Mouse (Mus musculus) neutrophil, adult 5-6 weeks (primary cell): ENCODE results near the gene Gm15557. TPM values are rescaled to one million over a fixed set of nuclear protein-coding genes. Genes with fewer than 3 reads are reported as not detected.
"Not testable (repeated sequence)": the region's sequence is repeated elsewhere in the genome, so short reads cannot be mapped to it uniquely, and the experiment has no call there.

Source experiments
- ATAC-seq: fragments of 151-379, 151-347 bp; 2 replicates; pipeline ENCODE4 v1.8.0; 2017; ENCODE audit warnings: mild to moderate bottlenecking, moderate TSS enrichment; ENCODE audit not compliant: insufficient number of reproducible peaks, poor library complexity, low FRiP score, severe bottlenecking; ENCODE audit errors: extremely low read depth
- total RNA-seq: library from RNA; stranded (forward); fragments of 200-1000 nt; gene quantifications from 2 replicates; pipeline ENCODE4 v1.2.3, GENCODE M21; 2017

The Gm15557 gene
- not detected in 2 replicates for total RNA-seq

DNA sequence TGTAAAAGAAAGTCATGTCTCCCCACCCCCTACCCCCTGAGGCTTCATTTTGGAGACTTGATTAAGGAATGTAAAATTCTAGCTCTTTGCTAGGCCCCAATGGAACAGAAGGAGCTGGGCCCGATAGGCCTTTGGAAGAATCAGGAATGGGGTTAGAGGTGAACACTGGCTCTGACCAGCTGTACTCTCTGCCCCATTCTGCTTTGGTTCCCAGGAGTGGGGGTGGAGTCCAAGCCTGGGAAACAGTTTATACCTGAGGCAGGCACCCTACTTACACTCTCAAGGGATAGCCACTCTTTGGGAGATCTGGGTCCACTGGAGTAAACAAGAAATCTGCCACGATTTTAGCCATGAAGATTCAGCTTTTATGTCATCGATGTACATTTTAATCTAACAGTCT lies at the start of gene Gm15557:
Gene Gm15557, plus strand, starts transcription at position 48 of the 400 bp plus-strand sequence.
- ATAC-seq: no peak

DNA sequence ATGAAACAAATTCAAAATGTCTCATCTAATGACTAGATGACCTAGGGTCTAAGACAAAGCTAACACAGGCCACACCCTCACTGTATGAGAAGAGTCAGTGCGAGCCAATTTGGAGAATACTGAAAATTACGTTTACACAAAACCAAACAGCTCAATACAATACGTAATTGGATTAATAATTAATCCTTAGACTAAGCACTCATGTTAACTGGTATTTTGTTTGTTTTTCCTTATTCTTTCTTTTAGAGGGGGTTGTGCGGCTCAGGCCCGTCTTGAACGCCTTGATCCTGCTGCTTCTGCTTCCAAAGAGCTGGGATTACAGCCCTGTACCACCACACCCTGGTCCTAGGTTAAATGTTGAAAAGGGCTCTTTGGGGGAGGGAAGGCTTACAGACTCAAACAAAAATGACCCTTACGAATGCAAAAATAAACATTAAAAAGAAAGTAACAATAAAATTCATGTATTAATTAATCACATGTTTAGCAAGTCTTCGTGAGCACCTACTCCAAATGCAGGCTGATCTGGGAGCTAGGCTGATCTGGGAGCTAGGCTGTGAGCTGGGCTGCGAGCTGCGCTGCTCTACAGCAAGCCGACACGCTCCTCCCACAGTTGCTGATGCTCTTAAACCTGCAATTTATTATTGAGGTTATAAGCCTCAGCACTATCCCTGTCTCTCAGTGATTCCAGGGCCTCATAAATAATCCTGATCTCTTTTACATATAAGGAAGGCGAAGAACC lies 46.1 kb upstream of the Gm15557 start:
- ATAC-seq: no peak

DNA sequence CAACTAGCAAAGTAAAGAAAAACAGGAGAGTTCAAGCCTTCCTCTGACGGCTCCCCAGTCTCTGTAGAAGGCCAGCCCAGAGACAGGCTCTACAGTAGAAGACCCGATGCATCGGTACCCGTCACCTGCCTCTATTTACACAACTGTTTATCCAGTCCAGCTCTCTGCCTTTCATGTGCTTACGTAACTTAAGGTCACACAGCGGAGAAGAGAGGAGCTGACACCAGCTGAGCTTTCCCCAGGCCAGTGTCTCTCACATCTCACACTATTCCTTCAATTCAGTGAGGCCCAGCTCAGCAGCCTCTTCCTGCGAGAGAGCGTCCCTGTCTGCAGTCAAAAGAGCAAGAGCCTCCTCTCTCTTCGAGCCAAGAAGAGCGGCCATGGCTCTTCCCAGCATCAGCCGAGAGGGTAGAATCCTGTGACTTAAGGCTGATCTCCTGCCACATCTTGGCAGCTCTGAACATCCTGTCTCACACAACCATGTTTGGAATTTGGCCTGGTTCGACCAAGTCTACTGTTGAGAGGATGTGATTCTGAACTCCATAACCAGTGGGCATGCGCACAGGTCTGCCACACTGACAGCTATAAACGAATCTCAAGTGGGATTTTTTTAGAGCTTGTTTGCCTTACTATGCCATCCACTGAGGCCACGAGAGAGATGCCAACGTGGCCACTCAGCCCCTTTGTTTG lies 45.3 kb upstream of the Gm15557 start:
- ATAC-seq: no peak

DNA sequence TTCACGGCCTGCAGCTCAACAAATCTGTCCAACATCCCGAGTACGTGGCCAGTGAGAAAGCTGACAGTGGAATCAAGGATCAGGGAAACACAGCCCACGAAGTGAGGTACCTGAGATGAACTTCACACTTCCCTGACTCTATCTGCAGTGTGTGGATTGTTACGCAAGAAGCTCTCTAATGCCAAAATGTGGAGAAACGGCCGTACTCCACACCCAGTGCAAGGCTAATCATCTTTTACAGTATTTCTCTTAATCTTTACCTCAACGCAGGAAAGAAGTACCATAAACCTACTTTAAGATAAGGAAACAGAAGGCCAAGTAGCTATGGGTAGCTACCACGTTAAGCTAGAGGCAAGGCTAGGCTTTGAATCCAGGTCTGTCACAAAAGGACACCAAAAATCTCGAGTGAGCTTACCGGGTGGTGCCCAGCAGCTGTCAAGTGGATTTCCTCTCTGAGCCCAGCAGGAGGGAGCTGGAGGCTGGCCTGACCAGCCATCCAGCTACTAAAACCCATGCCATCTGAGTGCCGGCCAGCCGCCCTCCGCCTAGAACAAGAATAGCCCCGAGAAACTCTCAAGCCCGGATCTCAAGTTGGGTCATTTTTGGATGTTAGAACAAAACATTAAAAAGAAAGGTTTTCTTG lies 37.4 kb upstream of the Gm15557 start:
- no peak for ATAC-seq

DNA sequence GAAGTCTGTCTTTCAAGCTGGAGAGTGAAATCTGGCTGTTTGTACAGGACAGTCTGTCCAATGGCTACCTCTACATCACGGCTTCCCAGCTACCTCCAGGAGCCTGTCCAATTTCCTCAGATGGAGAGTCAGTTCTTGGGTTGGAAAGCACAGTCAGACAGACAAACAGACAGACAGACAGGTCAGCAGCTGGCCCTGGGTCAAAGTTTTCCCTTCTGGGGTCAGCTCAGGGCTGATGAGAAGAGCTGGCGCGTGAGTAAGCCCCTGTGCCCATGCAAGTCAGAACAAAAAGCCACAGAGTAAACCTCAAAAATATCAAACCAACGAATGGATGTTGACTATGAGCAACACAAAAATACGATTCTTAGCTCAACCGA lies 36.9 kb upstream of the Gm15557 start:
- ATAC-seq: no peak

DNA sequence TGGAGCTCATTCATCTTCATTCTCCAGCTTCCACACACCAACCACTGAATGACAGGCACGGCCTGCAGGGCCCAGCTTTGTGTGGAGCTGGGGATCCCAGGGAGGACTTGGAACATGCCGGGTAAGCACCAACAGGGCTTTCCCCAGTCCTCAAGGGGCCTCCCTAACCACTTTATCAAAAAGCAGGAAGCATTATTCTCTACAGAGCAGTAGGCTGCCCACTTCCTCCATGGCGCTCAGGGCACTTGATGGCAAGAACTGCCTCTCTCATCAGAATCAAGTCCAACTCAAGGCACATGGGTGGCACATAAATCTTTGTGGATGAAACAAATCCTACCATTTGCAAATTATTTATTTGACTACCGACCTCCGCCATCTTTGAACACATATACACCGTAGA lies 25.8 kb upstream of the Gm15557 start:
- ATAC-seq: no peak

DNA sequence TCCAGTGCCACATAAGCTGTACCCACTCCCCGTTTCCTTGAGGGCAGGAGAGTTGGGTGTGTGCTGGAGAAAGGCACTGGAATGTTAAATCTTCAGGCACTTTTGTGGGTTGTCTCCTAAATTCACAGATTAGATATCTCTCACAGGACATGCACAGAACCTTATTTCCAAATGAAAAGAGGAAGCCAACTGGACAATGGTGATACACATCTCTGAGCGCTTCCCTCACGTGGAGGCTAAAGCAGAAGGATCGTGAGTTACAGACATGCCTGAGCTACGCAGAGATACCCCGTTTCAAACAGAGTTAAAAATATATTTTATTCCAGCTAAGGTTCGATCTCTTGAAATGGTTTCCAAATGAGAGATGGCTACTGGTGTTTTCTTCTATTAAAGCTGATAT lies 17.4 kb upstream of the Gm15557 start:
- ATAC-seq: no peak

DNA sequence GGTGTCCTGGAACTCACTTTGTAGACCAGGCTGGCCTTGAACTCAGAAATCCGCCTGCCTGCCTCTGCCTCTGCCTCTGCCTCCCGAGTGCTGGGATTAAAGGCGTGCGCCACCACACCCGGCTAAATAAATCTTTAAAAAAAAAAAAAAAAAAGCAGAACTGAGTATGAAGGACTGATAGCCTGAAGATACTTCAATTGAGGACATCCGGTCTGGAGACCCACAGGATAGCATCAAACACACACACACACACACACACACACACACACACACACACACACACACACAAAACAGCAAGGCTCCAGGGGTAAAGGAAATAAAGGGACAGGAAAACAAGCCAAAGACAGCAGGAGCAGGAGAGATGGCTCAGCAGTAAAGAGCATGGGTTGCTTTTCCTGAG lies 15.3 kb upstream of the Gm15557 start:
- not testable (repeated sequence) for ATAC-seq

DNA sequence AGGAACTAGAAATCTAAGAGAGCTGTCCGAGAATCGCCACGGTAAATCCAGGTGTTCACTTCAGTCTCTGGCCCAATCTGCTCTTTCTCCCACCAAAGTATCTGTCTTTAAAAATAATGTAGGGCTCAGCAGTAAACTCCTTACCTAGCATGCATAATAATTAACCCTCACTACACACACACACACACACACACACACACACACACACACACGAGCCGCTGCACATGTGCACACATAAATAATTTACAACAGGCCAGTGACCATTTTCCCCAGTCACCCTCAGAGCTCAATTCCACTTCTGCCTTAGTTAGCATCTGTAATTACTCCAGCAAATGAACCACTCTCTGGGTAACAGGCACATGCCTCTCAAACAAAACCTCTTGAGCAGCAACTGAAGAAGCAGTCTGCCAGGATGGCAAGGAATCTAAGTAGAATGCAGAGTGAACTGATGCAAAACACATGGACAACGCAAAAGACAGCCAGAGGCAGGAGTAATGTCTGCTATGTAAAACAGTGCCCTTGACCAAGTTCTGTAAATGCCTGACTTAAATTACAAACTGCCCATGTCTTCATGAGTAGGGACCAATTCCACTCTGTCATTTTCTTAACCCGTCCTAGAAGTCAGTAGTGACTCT lies 11.7 kb upstream of the Gm15557 start:
- ATAC-seq: no peak

DNA sequence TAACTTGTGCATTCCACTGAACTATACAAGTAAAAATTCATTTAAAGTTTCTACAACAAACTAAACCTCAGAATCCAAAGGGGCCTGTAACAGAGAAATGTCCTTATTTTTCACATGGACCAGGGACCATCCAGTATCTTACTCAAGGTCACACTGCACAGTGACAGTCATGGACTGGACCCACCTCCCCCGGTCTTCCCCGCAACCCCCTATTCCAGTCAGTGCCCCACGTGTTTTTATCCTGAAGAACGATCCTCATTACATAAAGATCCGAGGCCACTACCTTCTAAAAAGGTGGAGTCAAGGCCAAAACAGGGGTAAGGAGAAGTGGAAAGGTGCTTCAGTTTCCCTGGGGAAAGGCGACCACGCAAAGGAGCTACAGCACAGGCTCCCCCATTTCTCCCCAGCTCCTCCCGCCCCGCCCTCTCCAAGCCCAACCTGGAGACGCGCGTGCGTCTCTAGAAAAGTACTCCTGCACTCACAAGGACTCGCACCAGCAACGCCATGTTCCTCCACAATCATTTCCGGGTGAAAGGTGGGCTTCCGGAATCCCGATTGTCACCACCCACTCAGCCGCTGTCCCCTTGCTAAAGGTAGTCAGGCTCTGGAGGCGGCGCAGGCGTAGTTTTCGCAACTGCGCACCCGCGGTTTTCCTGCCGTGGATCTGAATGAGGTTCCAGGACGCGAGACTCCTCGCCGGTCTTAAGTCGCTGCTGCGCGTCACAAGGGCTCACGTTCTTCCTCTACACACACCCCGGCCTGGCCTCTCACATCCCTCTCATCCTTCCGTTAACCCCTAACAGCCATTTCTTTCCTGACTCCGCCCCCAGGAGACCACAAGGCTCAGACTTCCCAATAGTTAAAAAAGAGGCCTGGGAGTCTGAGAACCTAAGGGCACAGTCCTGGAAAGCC lies 10.7 kb upstream of the Gm15557 start, which contains the start of gene Uqcc1:
Gene Uqcc1, minus strand, starts transcription at position 780 of the 912 bp plus-strand sequence.
- peak; percentile 98 for ATAC-seq

DNA sequence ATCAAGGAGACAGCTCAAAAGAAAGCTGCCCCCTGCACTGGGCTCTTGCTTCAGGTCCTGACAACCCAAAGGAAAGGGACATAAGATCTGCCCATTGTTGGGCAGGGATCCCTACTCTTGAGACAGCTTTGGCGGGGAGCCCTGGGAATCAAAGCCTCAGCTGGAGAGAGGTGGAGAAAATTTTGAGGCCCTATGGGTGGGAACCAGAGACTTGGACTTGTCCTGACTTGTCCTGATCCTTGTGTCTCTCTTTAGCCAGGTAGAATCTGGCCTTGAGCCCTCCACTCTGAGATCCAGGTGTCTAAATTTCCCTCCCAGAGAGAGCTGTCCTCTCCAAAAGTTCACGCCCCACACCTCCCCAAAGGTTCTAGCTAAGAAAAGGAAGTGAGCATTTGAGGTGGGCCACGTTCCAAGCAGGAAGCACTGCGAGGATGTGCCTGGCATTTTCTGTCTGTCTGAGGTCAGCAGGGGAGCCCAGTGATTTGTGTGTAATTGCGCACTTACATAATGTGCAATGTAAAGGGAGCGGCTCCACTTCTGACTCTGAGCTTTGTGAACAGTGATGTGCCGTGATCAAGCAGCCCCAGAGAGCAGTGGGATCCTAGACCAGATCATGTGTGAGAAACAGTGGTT lies 515 bp upstream of the Gm15557 start:
- ATAC-seq: no peak

DNA sequence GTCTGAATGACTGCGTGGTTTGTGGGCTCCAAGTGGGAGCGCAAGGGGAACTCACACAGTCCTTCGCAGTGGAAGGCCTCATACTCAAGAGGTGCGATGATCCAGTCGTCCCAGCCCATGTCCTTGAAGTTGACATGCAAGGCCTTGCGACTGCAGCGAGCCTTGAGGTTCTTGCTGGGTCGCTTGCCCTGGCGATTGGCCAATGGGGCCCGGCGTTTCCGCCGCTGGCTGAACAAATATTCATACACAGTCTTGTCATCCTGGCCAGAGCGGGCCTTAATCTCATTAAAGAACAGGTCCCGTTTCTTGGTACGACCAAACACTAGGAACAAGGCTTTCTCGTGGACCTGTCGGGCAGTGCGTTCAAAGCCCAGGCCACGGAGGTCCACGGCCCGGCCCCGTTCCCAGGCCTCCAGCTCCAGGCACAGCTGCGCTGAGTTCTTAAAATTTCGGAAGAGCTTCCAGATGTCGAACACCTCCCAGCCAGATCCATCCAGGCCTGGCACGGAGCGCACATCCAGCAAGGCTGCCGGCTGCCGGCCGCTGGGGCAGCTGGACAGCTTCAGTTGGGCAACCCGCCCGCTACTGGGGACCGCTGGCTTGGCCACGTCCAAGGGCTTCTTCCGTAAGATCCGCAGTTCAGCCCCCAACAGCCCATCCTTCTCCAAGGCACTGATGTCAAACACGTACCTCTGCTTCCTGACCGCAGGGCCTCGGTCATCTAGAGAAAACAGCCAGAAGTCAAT lies 1.3 kb downstream of the Gm15557 start:
- no peak for ATAC-seq

DNA sequence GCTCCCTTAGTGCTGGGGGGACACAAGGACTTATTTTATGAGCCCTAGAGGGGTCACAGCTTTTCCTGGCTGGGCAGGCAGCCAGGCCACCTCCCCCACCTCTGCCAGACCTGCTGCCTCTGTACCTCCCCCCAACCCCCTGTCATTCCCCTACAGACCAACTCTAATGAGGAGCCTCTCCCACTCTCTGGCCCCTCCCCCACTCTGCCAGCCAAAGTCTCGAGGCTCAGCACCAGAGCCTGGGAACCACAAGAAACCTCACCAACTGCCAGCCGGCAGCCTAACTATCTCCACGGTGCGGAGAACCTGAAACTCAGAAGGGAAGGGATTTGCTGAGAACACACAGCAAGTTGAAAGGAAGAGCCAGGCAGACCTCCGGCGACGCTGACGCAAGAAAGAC lies 2.9 kb downstream of the Gm15557 start:
- no peak for ATAC-seq

DNA sequence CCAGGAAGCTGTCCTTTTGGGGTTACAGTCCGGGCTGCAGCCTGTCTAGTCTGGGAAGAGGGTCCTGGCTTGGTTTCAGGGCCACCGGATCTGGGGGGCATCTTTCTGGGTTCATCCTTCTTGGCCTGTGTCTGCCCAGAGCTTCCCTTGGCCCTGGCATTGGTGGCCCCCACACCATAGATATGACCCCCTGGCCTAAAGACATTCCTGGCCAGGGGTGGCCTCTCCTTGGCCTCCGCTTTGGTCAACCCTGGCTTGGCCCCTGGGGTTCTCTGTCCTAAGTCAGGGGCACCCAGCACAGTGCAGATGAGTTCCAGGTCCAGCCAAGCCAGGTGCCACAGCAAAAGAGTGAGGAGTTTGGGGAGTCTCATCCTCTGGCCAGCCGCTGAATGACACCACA lies 4.2 kb downstream of the Gm15557 start:
- ATAC-seq: no peak

DNA sequence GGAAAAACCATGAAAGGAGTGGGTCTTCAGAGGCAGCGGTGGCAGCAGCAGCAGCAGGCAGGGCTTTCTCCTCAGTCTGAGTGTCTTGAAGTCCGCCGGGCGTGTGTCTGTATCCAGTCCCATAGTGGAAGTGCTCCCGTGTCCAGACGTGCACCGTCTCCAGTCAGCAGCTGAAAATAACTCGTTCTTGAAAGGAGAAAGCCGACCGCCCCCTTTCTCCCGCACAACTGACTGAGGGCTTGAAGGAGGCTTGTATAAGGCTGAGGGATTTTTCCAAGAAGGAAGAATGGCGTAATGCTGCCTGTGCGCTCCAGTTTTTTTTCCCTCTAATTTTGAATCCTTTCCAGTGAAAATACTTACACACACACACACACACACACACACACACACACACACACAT lies 4.6 kb downstream of the Gm15557 start, which contains the start of gene Gdf5:
Gene Gdf5, minus strand, starts transcription at position 244 of the 400 bp plus-strand sequence.
- no peak for ATAC-seq

DNA sequence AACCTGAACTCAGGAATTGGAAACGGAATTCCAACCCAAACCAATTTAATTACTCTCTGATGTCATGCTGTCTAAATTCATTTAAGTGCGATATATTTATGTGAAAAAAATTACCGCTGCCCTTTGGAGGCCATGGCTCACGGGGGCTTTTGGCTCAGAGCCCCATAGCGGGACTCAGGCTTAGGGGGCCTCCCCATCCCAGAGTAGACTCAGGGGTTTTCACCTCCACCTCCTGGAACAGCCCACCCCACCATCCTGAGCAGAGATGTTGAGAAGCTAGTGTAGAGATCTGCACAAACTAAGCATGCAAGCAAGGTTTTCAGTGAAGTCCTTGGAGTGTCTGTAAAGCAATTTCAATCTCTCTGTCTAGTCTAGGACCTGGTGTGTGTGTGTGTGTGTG lies 5.1 kb downstream of the Gm15557 start:
- ATAC-seq: no peak

DNA sequence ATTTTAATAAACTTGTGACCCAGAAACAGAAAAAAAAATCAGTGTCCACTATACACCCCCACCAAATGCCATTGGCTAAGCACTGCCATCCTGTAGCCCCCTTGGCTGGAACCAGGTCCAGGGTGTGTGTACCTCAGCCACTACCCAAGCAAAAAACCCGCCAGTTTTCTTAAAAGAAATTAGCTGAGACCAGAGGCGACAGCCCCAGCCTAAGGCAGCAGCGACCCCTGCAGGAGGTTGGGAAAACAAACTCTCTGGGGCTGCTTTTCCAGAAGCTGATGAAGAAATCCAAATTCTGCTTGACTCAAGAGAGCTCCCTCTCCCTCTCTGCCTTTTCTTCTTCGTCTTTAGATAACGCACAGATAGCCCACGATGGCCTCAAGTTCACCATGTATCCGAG lies 5.5 kb downstream of the Gm15557 start:
- ATAC-seq: peak; percentile 33; the same call in 1 of the 2 replicates
